Mouse (Mus musculus): ENCODE results near the gene Hist1h2bn.
"Not testable (repeated sequence)": the region's sequence is repeated elsewhere in the genome, so short reads cannot be mapped to it uniquely, and the experiment has no call there.

The Hist1h2bn gene

DNA sequence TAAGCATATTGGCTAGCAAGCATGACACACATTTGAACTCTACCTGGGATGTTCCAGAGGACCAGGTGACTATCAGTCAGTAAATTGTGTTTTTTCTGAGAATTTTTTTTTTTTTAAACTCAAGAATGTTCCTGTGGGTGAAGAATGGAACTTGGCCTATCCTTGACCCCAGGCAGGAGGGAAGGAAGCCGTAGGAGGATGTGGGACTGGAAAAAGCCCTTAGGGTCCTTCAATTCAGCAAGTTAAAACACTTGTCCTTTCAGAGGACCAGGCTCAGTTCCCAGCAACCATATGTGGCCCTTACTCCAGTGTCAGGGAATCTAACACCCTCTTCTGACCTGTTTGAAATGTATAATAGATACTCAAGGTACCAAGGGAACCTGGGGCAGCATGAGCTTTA, 24.4 kb upstream of the Hist1h2bn start:
- DNase-seq: no peak

DNA sequence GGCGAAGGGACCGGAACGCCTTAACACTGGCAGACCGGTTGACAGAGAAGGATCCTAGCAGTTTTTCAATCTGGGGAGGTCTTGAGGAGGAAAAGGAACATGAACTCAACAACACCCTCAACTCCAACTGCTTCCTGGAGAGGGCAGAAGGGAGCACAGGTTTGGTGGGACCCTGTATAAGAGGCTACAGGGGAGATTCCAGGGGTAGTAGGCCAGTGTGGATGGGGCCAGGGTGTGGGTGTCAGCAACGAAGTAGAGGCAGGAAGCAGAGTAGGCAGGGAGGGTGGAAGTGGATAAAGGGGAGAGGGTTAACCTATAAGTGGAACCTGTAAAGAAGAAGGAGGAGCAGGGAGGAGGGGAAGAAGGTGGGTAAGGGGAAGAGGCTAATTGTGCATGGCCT, 20.5 kb upstream of the Hist1h2bn start:
- DNase-seq: no peak

DNA sequence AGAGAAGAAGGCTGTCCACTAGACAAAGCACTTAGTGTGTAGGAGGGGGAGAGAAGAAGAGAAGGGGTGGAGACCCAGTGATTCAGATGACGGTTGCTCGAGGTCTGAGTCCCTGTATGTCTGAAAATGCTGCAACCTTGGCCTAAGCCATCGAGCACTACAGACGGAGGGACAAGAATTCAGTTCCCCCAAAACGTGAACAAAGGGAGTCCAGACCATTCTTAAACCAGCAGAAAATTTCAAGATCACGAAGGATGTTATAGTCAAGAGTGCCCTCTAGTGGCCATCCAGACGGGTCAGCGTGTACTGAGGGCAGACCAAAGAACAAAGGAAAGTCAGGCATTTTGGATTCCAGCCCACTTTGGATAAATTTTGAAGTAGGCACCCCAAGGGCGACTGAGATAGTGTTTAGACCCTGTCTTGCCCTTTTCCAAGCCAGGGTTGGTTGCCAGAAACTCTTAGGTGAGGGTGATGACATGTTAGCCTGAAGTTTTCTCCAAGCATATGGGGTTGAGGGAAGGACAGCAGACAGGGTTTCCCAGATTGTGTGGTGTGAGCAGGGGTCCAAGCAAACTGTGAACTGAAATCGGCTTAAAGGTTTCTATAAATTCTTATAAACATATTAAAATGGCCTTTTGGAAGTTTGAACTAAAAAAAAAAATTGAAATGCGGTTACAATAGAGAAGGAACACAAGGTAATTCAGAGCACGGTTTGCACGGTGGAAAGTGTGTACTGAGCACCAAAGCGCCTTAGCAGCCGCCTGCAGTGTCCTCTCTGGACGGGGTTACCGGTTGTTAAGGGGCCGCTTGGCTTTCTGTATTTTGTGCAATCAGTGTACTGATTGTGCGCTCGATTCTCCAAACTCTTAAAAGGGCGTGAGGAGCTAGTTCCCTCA, 19.7 kb upstream of the Hist1h2bn start:
- DNase-seq: peak; percentile 71

DNA sequence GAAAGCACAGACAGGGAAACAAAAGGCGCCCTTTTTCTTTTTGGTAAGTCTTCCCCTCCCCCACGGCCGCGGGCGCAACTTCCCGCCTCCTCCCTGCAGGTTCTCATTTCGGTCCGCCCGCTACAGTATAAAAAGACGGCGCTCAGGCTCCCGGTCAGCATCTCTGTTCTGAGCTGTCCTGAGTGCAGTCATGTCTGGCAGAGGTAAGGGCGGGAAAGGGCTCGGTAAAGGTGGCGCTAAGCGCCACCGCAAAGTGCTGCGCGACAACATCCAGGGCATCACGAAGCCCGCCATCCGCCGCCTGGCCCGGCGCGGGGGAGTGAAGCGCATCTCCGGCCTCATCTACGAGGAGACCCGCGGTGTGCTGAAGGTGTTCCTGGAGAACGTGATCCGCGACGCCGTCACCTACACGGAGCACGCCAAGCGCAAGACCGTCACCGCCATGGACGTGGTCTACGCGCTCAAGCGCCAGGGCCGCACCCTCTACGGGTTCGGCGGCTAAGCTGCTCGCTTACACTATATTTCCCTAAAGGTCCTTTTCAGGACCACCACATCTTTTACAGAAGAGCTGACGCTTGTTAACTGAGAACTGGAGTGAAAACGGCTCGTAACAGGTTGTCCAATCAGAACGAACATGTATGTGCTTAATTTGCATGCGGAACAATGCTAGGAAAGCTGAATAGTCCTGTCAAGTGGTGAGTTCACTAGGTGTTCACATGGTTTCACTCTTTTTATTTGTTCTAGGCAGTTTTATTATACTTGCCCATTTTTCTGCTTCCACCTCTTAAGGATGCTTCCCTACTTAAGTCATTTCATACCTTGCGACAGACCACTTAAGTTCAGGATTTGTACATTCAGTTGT, 18.8 kb upstream of the Hist1h2bn start, which contains the start of gene Hist1h4j:
Gene Hist1h4j, plus strand, starts transcription at position 159 of the 862 bp plus-strand sequence.
- DNase-seq: peak; percentile 49

DNA sequence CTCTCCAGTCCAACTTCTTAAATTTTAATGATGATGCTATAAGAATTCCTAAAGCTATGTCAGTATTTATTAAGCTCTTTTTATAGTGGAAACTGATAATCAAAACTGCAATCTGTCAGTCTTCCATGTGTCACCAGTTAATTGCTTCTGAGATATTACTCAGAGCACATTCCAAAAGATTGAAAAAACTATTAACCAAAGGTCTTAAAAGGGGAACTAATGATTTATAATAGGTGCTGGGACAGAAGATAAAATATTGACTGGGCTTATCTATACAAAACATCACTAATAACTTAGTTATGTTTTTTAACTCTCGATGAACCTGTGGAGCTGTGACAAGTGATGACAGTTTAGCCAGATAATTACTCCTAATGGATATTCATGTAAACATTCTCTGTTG, 8.9 kb upstream of the Hist1h2bn start:
- DNase-seq: no peak

DNA sequence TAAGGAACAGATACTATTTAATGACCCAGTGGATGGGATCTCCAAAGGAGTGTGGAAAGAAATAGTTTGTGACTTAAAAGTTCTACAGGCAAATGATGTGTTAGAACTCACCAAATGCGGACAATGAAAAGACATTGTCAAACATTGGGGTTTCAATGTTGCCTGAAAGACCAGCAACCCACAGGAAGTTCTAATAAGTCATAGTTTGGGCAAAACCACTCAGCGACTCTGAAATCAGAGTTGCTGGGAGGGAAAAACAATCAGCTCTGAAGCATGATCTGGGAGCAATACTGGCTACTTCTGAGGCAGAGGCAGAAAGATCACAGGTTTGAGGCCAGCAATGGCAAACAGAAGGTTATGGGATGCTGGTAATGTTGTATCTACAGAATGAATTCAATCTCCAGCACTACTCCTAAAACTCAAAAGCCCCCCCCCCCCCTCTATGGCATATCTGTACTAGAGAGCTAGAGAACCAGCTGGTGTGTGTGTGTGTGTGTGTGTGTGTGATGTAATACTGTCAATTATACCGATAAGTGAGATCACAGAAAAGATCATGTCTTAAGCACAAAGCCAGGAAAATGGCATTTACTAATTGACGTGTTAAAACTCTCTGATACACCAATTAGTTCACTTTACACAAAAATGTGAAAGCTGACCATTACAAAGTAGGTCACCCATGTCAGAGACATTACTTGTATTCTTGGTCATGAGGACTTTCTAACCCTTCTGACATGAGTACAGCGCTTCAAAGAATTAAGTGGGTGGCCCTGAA, 4.3 kb upstream of the Hist1h2bn start:
- DNase-seq: no peak

DNA sequence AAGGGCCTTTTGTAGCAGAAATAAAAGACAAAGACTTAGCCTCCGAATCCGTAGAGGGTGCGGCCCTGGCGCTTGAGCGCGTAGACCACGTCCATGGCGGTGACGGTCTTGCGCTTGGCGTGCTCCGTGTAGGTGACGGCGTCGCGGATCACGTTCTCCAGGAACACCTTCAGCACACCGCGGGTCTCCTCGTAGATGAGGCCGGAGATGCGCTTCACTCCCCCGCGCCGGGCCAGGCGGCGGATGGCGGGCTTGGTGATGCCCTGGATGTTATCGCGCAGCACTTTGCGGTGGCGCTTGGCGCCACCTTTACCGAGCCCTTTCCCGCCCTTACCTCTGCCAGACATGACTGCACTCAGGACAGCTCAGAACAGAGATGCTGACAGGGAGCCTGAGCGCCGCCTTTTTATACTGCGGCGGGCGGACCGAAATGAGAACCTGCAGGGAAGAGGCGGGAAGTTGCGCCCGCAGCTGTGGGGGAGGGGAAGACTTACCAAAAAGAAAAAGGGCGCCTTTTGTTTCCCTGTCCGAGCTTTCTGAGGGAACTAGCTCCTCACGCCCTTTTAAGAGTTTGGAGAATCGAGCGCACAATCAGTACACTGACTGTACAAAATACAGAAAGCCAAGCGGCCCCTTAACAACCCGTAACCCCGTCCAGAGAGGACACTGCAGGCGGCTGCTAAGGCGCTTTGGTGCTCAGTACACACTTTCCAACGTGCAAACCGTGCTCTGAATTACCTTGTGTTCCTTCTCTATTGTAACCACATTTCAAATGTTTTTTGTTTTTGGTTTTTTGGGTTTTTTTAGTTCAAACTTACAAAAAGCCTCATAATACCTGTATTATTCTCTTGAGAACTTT, 3.5 kb upstream of the Hist1h2bn start, which contains the start of gene Hist1h4k:
Gene Hist1h4k, minus strand, starts transcription at position 347 of the 859 bp plus-strand sequence.
- DNase-seq: peak; percentile 74

DNA sequence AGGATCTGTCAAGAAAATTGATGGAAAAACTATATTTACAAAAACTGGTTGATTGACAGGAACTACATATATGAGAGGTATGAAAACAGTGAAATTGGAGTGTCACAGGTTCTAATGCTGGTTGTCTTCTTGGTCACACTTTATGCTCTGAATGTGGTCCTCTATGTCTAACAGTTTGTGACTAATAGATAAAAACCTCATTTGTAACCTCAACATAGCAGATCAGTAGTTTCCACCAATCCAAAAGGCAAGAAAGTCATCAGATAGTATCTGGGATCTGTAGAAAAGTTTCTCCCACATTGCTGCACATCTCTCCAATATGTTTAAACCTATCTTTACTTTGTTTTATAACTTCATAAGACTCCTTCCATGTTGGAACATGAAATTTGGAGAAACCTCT, 2.5 kb upstream of the Hist1h2bn start:
- no peak for DNase-seq

DNA sequence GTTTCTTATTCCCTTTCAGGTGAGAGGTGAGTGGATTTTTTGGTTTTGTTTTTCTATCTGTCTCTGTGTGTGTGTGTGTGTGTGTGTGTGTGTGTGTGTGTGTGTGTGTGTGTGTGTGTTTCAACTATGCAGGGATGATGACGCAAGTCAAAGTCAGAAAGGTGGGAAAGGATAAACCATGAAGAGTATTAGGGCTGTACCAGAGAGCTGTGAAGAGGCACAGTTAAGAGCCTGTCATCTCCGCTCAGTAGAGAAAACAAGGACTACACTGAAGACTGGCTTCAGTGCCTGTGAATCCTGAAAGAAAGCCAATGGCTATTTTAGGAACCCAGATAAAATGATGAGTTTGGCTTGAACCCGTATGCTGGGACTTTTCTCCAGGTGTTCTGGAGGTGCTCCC, 2.1 kb upstream of the Hist1h2bn start:
- DNase-seq: no peak

DNA sequence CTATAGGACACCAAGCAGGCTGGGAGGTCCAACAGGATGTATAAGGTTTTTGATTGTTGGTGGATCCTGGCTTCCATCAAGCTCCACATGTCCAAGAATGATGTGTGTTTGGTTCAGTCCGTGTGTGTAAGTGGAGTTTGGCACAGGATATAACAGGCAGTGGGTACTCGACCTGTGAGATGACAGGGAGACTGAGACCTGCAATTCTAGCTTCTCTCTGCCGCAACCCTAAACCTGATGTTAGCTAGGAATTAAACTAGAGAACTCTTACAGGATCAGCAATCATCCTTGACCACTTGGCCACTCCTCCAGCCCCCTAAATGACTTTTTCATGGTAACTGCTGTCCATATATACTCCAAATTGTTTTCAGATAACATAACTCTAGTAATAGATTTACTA, 1.6 kb upstream of the Hist1h2bn start:
- DNase-seq: no peak

DNA sequence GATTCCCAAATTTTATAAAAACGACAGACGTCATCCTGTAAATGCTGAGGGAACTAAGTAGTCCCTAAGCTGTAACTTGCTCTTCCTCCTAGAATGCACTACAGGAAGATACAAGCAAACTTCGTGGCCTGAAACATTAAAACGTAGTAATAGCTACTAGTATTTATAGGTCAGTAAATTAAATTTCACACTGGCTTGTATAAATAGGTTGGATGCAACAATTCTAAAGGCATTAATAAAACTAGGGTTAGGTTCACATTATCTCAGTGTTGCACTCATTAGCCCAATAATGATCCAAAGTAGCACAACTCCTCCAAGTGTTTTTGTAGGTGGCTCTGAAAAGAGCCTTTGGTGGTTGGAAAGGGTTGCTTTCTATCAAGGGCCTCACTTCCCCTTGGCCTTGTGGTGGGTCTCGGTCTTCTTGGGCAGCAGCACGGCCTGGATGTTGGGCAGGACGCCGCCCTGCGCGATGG, 836 bp upstream of the Hist1h2bn start:
- no peak for DNase-seq

DNA sequence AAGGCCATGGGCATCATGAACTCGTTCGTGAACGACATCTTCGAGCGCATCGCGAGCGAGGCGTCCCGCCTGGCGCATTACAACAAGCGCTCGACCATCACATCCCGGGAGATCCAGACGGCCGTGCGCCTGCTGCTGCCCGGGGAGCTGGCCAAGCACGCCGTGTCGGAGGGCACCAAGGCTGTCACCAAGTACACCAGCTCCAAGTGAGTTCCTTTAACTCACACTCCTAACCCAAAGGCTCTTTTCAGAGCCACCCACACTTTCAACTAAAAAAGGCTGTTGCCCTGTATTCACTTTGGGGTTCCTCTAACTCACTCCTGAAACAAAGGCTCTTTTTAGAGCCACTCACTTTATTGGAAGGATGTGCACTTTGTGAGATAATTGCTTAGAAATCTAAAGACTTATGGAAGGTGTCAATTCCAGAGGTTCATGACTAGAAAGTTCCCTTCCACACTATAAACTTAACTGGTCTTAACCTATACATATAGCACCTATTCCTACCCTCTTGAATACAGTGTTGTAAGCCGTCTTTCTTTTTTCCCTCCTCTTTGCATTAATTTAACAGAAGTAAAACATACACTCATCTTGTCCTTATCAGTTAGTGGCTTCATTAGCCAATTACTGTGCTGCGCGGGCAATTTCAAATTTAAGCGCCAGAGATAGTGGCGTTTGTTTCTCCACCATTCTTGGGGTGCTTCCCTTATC, 525 bp downstream of the Hist1h2bn start:
- not testable (repeated sequence) for DNase-seq

DNA sequence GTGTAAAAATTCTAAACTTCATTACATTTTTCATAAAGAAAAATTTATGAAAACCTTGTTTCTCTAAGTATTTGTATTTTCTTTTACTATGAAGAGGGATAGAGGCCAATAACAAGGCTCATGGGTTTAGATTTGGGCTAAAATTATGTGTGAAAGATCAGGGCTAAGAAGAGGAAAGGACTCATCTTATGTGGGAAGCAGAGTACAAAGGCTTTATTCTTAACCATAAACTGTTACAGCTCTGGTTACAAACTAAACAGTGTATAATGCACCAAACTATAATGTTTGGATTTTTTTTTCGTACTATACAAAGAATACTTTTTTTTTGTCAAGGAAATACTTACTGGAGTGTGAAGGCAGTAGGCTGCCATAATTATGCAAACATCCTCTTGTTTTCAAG, 1.8 kb downstream of the Hist1h2bn start:
- no peak for DNase-seq

DNA sequence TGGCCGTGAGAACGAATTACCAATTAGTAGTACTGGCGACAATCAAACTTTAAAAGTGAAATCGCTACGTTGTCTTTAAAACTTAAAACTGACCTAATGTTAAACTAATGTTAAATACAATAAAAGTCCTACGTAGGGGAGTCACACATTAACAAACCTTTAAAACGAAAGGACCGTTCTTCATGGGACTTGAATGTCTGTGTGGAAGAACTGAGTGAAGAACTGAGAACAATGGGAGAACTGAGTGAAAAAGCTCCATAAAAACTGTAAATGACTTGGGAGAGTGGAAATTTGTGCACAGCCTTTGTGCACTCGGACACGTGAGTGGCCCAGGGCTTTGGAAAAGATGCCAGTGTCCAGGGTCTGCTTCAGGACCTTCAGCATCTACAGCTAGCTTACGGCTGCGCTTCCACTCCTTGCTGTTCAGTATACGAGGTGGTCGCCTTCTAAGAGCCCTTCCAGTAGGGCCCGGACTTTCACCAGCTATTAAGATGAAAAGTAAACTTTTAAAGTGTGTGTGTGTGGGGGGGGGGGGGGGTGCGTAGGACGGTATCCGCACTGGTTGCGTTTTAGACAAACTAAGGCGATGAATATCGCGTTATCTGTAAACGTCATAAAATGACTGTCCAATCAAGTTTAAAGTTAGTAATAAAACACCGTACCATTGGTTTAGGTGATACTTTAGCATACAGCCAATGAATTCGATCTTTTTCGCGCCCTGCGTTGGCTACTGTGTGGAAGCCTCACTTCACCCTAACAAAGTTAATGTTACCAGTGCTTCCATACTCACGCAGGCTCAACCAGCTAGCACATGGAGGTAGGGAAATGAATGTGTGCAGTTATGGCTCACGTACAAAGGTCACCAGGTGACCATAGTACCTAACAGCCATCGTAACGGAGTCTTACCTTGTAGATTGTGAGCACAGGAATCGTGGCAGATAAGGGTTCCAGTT, 25.2 kb downstream of the Hist1h2bn start:
- DNase-seq: peak; percentile 28

DNA sequence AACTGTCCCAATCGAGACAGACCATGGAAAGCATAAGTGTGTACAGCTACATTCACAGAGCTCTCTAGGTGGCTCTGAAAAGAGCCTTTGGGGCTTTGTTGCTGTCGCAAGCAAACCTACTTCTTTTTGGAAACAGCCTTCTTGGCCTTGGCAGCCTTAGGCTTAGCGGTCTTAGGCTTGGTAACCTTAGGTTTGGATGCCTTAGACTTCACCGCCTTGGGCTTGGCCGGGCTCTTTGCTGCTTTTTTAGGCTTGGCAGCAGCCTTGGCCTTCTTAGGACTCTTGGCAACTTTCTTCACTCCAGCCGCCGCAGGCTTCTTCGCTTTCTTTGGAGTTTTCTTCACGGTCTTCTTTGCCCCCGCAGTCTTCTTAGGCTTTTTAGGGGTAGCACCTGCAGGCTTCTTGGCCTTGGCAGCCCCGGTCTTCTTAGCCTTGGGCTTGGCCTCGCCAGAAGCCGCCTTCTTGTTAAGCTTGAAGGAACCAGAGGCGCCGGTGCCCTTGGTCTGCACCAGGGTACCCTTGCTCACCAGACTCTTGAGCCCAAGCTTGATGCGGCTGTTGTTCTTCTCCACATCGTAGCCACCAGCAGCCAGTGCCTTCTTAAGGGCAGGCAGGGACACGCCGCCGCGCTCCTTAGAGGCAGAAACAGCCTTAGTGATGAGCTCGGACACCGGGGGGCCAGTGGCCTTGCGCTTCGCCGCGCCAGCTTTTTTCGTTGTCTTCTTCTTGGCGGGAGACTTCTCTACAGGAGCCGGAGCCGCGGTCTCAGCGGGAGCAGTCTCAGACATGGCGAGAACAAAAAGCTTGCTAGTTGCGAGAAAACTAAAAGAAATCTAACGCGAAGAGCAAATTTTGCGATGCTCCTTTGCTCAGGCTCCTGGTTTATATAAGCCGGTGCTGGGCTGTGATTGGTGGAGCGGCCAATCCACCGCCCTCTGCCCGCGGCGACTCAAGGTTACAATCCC, 26.1 kb downstream of the Hist1h2bn start, which contains the start of gene Hist1h1b:
Gene Hist1h1b, minus strand, starts transcription at position 859 of the 965 bp plus-strand sequence.
- peak; percentile 34 for DNase-seq

DNA sequence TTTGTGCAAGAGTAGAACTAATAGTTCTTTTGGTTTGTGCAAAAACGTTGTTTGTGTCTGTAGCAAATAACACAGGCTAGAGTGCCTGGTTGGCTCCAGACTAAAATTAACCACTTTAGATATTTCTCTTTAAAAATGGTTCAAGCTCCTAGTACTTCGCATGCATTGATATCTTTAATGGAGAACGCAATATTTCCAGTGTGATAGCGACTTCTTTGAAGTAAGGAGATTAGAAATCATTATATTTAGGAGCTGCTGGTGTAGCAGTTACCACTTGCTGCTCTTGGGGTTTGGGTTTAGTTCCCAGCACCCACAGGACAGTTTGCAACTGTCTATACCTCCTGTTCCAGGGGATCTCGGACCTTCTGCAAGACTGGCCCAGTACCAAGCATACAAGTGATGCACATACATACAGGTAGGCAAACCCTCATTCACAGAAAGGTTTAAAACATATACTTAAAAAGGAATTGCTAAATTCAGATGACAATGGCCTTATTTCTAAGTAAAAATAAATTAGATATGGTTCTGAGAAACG, 27.2 kb downstream of the Hist1h2bn start:
- no peak for DNase-seq

DNA sequence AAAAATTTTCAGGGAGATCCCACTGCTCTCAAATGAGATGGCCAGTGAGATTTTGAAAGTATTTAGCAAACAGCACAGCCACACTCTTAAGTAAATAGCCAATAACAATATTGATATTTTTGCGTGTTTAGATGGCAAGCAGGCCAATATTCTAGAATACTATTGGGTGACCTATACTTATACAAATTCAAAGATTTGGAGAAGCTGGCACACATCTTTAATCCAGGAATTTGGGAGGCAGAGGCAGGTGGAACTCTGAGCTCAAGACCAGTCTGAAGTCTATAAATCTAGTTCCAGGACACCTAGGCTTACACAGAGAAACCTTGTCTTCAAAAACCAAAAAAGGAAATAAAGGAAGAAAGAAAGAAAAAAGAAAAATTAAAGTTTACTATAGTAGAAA, 27.7 kb downstream of the Hist1h2bn start:
- no peak for DNase-seq
